Mouse (Mus musculus): Measurements from ENCODE around the gene Olfr419. TPM values are rescaled to one million over a fixed set of nuclear protein-coding genes. Genes with fewer than 3 reads are reported as not detected.

The Olfr419 gene
- 0.11 and 0.13 TPM in 2 replicates for polyA plus RNA-seq (2015; fragmentation: Nextera tagmentation; extraction: Ambion mirVana)

DNA sequence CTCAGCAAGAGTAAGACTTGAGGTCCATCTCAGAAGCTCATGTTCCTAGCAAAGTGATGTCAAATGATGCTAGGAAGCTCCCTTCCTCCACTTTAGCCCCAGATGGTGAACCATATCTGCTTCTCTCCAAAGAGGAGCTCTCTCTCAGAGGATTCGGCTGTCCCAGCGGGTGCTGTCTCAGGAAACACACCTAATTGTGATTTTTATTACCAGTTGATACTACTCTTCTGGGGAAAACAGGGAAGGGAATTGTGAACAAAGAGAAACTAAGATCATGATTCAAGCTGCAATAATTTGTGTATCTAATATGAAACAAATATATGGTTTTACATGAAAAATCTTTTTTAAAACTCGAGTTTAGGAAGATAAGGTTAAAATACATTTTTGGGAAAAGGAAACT, at the start of gene Olfr419:
Gene Olfr419 (minus strand): TSS at position 101 of the 400 bp plus-strand sequence.
- Histone ChIP-seq H3K4me2 (ENCODE audit: low read depth, low read length) (no peak within 1 kb of the TSS), H3K9me3 (replicated peaks; ENCODE audit: control insufficient read depth, low read length) (no peaks in the 10 kb centered on the region), H3K36me3 (ENCODE audit: control insufficient read depth, insufficient read depth) (peaks cover 21% of the 10 kb centered on the region), H3K4me1 (ENCODE audit: control insufficient read depth, low read depth, low read length) (no peaks in the 10 kb centered on the region), H3K9ac (ENCODE audit: low read depth, low read length) (no peak within 1 kb of the TSS), H3K27me3 (ENCODE audit: control insufficient read depth, insufficient read depth, low read depth, low read length) (no peaks in the 10 kb centered on the region), H3K27ac (ENCODE audit: low read length) (no peak within 1 kb of the TSS), H3K4me3 (ENCODE audit: low read depth, low read length) (no peak within 1 kb of the TSS)
- ATAC-seq (ENCODE audit: low read depth), result no peak
- 69% methylated on average over 3 of the region's 3 CpGs for WGBS (ENCODE audit: insufficient replicate concordance)

GRCm38 (mm10) chr1:174270643-174271042, 18.8 kb upstream of the Olfr419 start:
- H3K4me2 ChIP-seq (ENCODE audit: low read depth, low read length), result no peak overlapping the region
- H3K27me3 ChIP-seq (ENCODE audit: control insufficient read depth, insufficient read depth, low read depth, low read length), result no peaks in the 10 kb centered on the region
- ATAC-seq (ENCODE audit: low read depth), result no peak

DNA sequence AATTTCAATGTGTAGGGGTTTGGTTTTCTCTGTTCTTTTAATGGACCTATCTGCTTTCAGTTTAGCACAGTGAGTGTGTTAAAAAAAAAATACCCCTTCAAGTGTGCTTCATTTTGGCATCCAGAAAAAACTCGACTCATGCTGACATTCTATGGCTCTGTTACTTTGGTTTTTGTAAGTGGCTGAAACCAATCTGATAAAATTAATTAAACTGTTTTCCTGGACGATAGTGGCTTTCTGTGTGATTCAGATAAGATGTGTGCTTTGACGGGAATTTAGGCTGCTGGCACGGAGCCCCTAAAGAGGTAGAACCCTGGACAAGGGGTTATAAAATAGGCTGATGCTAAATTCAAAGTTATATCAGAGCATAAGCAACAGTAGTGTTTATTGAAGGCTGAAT, 17.3 kb upstream of the Olfr419 start:
- Histone ChIP-seq H3K9ac (ENCODE audit: low read depth, low read length) (no peak overlapping the region), H3K27me3 (ENCODE audit: control insufficient read depth, insufficient read depth, low read depth, low read length) (no peaks in the 10 kb centered on the region), H3K27ac (ENCODE audit: low read length) (no peak overlapping the region), H3K36me3 (ENCODE audit: control insufficient read depth, insufficient read depth) (no peaks in the 10 kb centered on the region), H3K9me3 (replicated peaks; ENCODE audit: control insufficient read depth, low read length) (no peaks in the 10 kb centered on the region; the same call in 1 of the 2 replicates), H3K4me3 (ENCODE audit: low read depth, low read length) (no peak overlapping the region), H3K4me1 (ENCODE audit: control insufficient read depth, low read depth, low read length) (no peaks in the 10 kb centered on the region), H3K4me2 (ENCODE audit: low read depth, low read length) (no peak overlapping the region)
- no peak for ATAC-seq (ENCODE audit: low read depth)
- WGBS (ENCODE audit: insufficient replicate concordance), result 17% methylated on average over 4 of the region's 4 CpGs

More at GRCm38 (mm10) chr1:174270643-174271042, 18.8 kb upstream of the Olfr419 start:
- Histone ChIP-seq H3K9ac (ENCODE audit: low read depth, low read length) (no peak overlapping the region), H3K4me3 (ENCODE audit: low read depth, low read length) (no peak overlapping the region), H3K9me3 (replicated peaks; ENCODE audit: control insufficient read depth, low read length) (no peaks in the 10 kb centered on the region), H3K27ac (ENCODE audit: low read length) (no peak overlapping the region), H3K36me3 (ENCODE audit: control insufficient read depth, insufficient read depth) (no peaks in the 10 kb centered on the region), H3K4me1 (ENCODE audit: control insufficient read depth, low read depth, low read length) (no peaks in the 10 kb centered on the region)
- WGBS (ENCODE audit: insufficient replicate concordance), result 55% methylated on average over 3 of the region's 3 CpGs

- Histone ChIP-seq H3K4me1 (ENCODE audit: control insufficient read depth, low read depth, low read length) (no peaks in the 10 kb centered on the region), H3K9ac (ENCODE audit: low read depth, low read length) (no peak overlapping the region), H3K36me3 (ENCODE audit: control insufficient read depth, insufficient read depth) (no peaks in the 10 kb centered on the region), H3K27me3 (ENCODE audit: control insufficient read depth, insufficient read depth, low read depth, low read length) (no peaks in the 10 kb centered on the region), H3K4me2 (ENCODE audit: low read depth, low read length) (no peak overlapping the region), H3K27ac (ENCODE audit: low read length) (no peak overlapping the region), H3K9me3 (replicated peaks; ENCODE audit: control insufficient read depth, low read length) (no peaks in the 10 kb centered on the region; the same call in 1 of the 2 replicates), H3K4me3 (ENCODE audit: low read depth, low read length) (no peak overlapping the region)
- no peak for ATAC-seq (ENCODE audit: low read depth)
- WGBS (ENCODE audit: insufficient replicate concordance), result 56% methylated on average over 4 of the region's 4 CpGs
Measured at GRCm38 (mm10) chr1:174267816-174268215, 16.0 kb upstream of the Olfr419 start.

DNA sequence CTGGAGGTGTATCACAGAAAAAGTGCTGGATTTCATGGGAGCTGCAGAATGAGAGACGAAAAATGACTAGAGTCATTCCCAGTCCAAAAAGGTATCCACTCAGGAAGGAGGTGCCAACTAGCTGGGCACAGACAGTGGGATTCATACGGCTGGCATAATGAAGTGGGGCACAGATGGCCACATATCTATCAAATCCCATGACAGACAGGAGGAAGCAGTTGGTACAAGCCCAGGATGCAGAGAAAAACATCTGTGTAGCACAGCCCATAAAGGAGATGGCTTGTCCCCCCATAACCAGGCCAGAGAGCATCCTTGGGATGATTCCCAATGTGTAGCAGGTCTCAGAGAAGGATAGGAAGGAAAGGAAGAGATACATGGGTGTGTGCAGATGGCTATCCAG, 1.5 kb downstream of the Olfr419 start:
- H3K4me1 ChIP-seq (ENCODE audit: control insufficient read depth, low read depth, low read length), result no peaks in the 10 kb centered on the region
- no peak; the same call in 1 of the 2 replicates for ATAC-seq (ENCODE audit: low read depth)
- peaks cover 35% of the 10 kb centered on the region for H3K36me3 ChIP-seq (ENCODE audit: control insufficient read depth, insufficient read depth)
- H3K27ac ChIP-seq (ENCODE audit: low read length), result no peak overlapping the region
- 83% methylated on average over 2 of the region's 2 CpGs for WGBS (ENCODE audit: insufficient replicate concordance)
- no peaks in the 10 kb centered on the region for H3K9me3 ChIP-seq (replicated peaks; ENCODE audit: control insufficient read depth, low read length)
- no peak overlapping the region for H3K4me2 ChIP-seq (ENCODE audit: low read depth, low read length)
- no peak overlapping the region for H3K4me3 ChIP-seq (ENCODE audit: low read depth, low read length)
- H3K9ac ChIP-seq (ENCODE audit: low read depth, low read length), result no peak overlapping the region
- H3K27me3 ChIP-seq (ENCODE audit: control insufficient read depth, insufficient read depth, low read depth, low read length), result no peaks in the 10 kb centered on the region

GRCm38 (mm10) chr1:174247170-174247569, 4.7 kb downstream of the Olfr419 start:
- Histone ChIP-seq H3K27ac (ENCODE audit: low read length) (no peak overlapping the region), H3K27me3 (ENCODE audit: control insufficient read depth, insufficient read depth, low read depth, low read length) (no peaks in the 10 kb centered on the region), H3K4me1 (ENCODE audit: control insufficient read depth, low read depth, low read length) (no peaks in the 10 kb centered on the region), H3K36me3 (ENCODE audit: control insufficient read depth, insufficient read depth) (peaks cover 57% of the 10 kb centered on the region), H3K4me3 (ENCODE audit: low read depth, low read length) (no peak overlapping the region), H3K9me3 (replicated peaks; ENCODE audit: control insufficient read depth, low read length) (no peaks in the 10 kb centered on the region), H3K4me2 (ENCODE audit: low read depth, low read length) (no peak overlapping the region), H3K9ac (ENCODE audit: low read depth, low read length) (no peak overlapping the region)
- ATAC-seq (ENCODE audit: low read depth), result no peak
- WGBS (ENCODE audit: insufficient replicate concordance), result 91% methylated on average over 6 of the region's 6 CpGs

DNA sequence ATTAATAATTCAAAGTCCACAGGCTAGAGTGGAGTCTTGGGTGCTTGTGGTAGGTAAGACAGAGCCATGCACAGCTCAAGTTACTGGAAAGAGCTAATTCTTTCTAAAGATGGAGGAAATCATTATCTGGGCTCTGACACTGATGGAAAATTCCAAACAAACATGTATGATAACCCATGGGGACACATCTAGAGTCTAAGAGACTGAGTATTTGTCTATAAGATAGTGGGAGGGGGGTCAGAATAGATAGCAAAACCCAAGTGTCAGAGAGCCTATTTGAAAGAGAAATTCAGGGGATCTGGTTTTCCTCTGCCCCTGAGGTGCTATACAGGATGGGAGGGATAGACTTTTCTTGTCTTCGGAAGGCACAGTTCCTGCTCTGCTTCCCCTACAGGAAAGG, 5.8 kb downstream of the Olfr419 start:
- Histone ChIP-seq H3K4me1 (ENCODE audit: control insufficient read depth, low read depth, low read length) (no peaks in the 10 kb centered on the region), H3K27ac (ENCODE audit: low read length) (no peak overlapping the region), H3K36me3 (ENCODE audit: control insufficient read depth, insufficient read depth) (peaks cover 67% of the 10 kb centered on the region), H3K4me3 (ENCODE audit: low read depth, low read length) (no peak overlapping the region), H3K9ac (ENCODE audit: low read depth, low read length) (no peak overlapping the region), H3K9me3 (replicated peaks; ENCODE audit: control insufficient read depth, low read length) (no peaks in the 10 kb centered on the region), H3K4me2 (ENCODE audit: low read depth, low read length) (no peak overlapping the region), H3K27me3 (ENCODE audit: control insufficient read depth, insufficient read depth, low read depth, low read length) (no peaks in the 10 kb centered on the region)
- ATAC-seq (ENCODE audit: low read depth), result no peak
- WGBS (ENCODE audit: insufficient replicate concordance), result 93% methylated on average over 1 of the region's 1 CpGs

DNA sequence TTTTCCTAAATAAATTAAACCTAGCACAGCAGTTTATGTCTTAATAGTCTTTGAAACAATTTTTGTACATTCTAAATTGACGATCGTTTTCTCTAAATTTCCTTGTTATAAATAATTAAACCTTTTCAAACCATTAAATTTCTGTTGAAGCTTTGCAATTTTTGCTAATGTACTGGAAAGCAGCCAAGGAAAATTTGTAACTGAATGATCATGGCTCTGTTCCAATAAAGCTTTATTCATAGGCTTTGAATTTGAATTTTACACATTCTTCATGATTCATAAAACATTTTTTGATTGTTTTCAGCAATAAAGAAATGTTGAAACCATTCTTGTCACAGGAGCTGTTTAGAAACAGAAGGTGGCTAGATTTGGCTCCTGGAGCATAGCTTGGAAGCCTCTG, 7.2 kb downstream of the Olfr419 start:
- H3K4me2 ChIP-seq (ENCODE audit: low read depth, low read length), result no peak overlapping the region
- no peaks in the 10 kb centered on the region for H3K4me1 ChIP-seq (ENCODE audit: control insufficient read depth, low read depth, low read length)
- H3K27ac ChIP-seq (ENCODE audit: low read length), result no peak overlapping the region
- 90% methylated on average over 2 of the region's 2 CpGs for WGBS (ENCODE audit: insufficient replicate concordance)
- no peak overlapping the region for H3K9ac ChIP-seq (ENCODE audit: low read depth, low read length)
- H3K4me3 ChIP-seq (ENCODE audit: low read depth, low read length), result no peak overlapping the region
- peaks cover 70% of the 10 kb centered on the region for H3K36me3 ChIP-seq (ENCODE audit: control insufficient read depth, insufficient read depth)
- no peaks in the 10 kb centered on the region for H3K9me3 ChIP-seq (replicated peaks; ENCODE audit: control insufficient read depth, low read length)
- no peaks in the 10 kb centered on the region for H3K27me3 ChIP-seq (ENCODE audit: control insufficient read depth, insufficient read depth, low read depth, low read length)
- no peak for ATAC-seq (ENCODE audit: low read depth)

DNA sequence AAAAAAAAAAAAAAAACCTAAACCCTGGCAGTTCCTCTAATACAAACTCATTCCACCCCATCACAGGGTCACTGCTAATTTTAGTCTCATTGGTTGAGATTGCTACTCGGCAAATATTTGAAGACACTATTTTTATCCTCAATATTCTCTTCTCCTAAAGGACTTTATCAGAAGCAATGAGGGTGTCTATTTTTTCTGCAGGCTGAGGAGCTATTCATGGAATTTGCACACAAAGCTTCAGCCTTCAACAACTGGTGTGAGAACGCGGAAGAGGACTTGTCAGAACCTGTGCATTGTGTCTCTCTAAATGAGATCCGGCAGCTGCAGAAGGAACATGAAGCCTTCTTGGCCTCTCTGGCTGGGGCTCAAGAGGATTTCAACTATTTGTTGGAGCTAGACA, 11.9 kb downstream of the Olfr419 start:
- Histone ChIP-seq H3K4me1 (ENCODE audit: control insufficient read depth, low read depth, low read length) (no peaks in the 10 kb centered on the region), H3K27ac (ENCODE audit: low read length) (no peak overlapping the region), H3K4me2 (ENCODE audit: low read depth, low read length) (no peak overlapping the region), H3K27me3 (ENCODE audit: control insufficient read depth, insufficient read depth, low read depth, low read length) (no peaks in the 10 kb centered on the region), H3K9me3 (replicated peaks; ENCODE audit: control insufficient read depth, low read length) (no peaks in the 10 kb centered on the region), H3K36me3 (ENCODE audit: control insufficient read depth, insufficient read depth) (peaks cover 76% of the 10 kb centered on the region), H3K4me3 (ENCODE audit: low read depth, low read length) (no peak overlapping the region), H3K9ac (ENCODE audit: low read depth, low read length) (no peak overlapping the region)
- 90% methylated on average over 4 of the region's 4 CpGs for WGBS (ENCODE audit: insufficient replicate concordance)
- ATAC-seq (ENCODE audit: low read depth), result no peak

Data from liver, embryonic 16.5 days (tissue).